Mouse (Mus musculus) G1E (cell line): Measurements from ENCODE around the gene Lsr. TPM values are rescaled to one million over a fixed set of nuclear protein-coding genes. Genes with fewer than 3 reads are reported as not detected.

Source experiments
- ATAC-seq: 2 replicates; pipeline ENCODE4 v1.8.0; 2016; ENCODE audit warnings: mild to moderate bottlenecking; ENCODE audit not compliant: insufficient number of reproducible peaks, poor library complexity, low FRiP score, severe bottlenecking; ENCODE audit errors: extremely low read depth
- DNase-seq: peaks from one replicate; pipeline ENCODE4 v3.0.0; 2012; ENCODE audit warnings: low spot score
- H3K27me3 ChIP-seq: 2 replicates; pipeline ENCODE4 v1.6.1; 2012; ENCODE audit warnings: mild to moderate bottlenecking, low read length, inconsistent platforms; ENCODE audit not compliant: insufficient read depth
- H3K36me3 ChIP-seq: replicated peaks from 2 replicates; pipeline ENCODE3; 2012; ENCODE audit warnings: mild to moderate bottlenecking, inconsistent platforms
- H3K4me1 ChIP-seq: 2 replicates; pipeline ENCODE4 v1.6.1; 2012; ENCODE audit warnings: low read depth, low read length, inconsistent platforms, mixed read lengths; ENCODE audit not compliant: insufficient read depth
- H3K4me3 ChIP-seq: 2 replicates; pipeline ENCODE4 v1.5.1; 2012; ENCODE audit warnings: low read depth, mild to moderate bottlenecking, inconsistent platforms, low read length, moderate library complexity, mixed read lengths
- H3K9me3 ChIP-seq: replicated peaks from 2 replicates; pipeline ENCODE4 v1.6.1; 2012; ENCODE audit warnings: inconsistent platforms
- CTCF ChIP-seq: IDR thresholded peaks from 2 replicates; pipeline ENCODE4 v1.5.1; 2012; ENCODE audit warnings: low read depth, low read length, inconsistent platforms, mixed read lengths
- GATA1 ChIP-seq: IDR thresholded peaks from 2 replicates; pipeline ENCODE4 v1.6.1; 2012; ENCODE audit warnings: borderline replicate concordance, low read length, inconsistent platforms, mixed read lengths
- GATA2 ChIP-seq: IDR thresholded peaks from 2 replicates; pipeline ENCODE4 v1.6.1; 2012; ENCODE audit warnings: low read depth, low read length, inconsistent platforms, borderline replicate concordance
- POLR2AphosphoS5 ChIP-seq: IDR thresholded peaks from 2 replicates; pipeline ENCODE4 v1.6.1; 2012; ENCODE audit warnings: low read depth, low read length, inconsistent platforms; ENCODE audit not compliant: insufficient replicate concordance
- TAL1 ChIP-seq: conservative IDR thresholded peaks from 2 replicates; pipeline ENCODE4 v1.6.1; 2012; ENCODE audit warnings: low read depth, low read length, inconsistent platforms, mixed read lengths
- polyA plus RNA-seq: library from polyadenylated mRNA; stranded (reverse); fragments of >175 nt; gene quantifications from 2 replicates; pipeline ENCODE4 v1.2.3, GENCODE M21; 2012
- total RNA-seq, 2 experiments: library from RNA; stranded (forward) in 1 of 2; stranded (reverse) in 1 of 2; fragments of 200-1000 nt in 1 of 2; fragments of >200 nt in 1 of 2; fragmentation: Nextera tagmentation in 1 of 2; gene quantifications; 2 replicates each; pipeline ENCODE4 v1.2.3; 2014 to 2017

The Lsr gene
- total and polyA plus RNA-seq, 3 experiments: 0.11 TPM; not detected in 2

DNA sequence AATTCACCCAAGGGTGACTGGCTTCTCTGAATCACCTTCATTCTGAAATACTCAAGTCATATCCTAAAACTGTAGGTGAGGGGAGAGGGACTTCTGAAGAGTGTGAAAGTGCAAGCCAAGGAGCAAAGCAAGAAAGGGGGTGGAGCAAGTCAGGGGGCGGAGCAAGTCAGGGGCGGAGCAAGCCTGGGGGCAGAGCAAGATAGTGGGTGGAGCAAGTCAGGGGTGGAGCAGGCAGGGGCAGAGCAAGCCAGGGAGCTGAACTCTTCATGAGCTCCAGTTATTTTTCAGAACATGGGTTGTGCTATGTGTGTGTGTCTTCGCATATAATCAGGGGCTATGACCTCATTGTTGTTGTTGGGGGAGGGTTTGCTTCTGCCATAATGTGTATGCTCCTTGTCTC, 53.0 kb downstream of the Lsr start:
- H3K36me3 ChIP-seq: no peaks in the 10 kb centered on the region
- H3K4me3 ChIP-seq: no peak overlapping the region
- TF ChIP-seq CTCF (no peak), GATA1 (no peak), POLR2AphosphoS5 (no peak), TAL1 (no peak)
- no peak for DNase-seq
- ATAC-seq: peak; percentile 34
- no peaks in the 10 kb centered on the region for H3K9me3 ChIP-seq
- peaks cover 4% of the 10 kb centered on the region; the same call in 1 of the 2 replicates for H3K27me3 ChIP-seq
- H3K4me1 ChIP-seq: 0 out of 2 replicates have a peak, but pooled peaks cover 3% of the 10 kb centered on the region

- Histone ChIP-seq H3K9me3 (no peaks in the 10 kb centered on the region), H3K27me3 (peaks cover 4% of the 10 kb centered on the region; the same call in 1 of the 2 replicates), H3K4me1 (0 out of 2 replicates have a peak, but pooled peaks cover 3% of the 10 kb centered on the region), H3K36me3 (no peaks in the 10 kb centered on the region), H3K4me3 (no peak overlapping the region)
- DNase-seq (no peak), ATAC-seq (no peak)
- TF ChIP-seq CTCF (no peak), GATA1 (no peak), TAL1 (no peak), POLR2AphosphoS5 (no peak), GATA2 (no peak)
Measured at GRCm38 (mm10) chr7:30917219-30917618, 56.0 kb downstream of the Lsr start.

DNA sequence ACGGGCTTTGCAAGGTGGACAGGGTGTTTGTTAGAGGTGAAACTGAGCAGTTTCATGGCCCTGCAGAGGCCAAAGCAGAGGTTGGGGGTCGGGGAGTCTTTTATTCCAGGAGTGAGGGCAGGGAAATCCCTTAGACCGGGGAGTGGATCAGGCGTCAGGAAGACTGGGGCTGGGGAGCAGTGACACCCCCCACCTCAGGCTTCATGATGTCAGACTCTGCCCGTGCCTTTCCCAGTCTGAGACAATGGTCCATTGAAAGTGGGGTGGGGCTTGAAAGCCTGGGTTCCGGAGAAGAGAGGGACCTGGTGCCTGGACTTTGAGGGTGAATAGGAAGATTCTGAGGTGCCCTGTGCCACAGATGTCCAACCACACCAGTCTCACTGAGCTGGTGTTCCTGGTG, 56.6 kb downstream of the Lsr start:
- no peaks in the 10 kb centered on the region for H3K9me3 ChIP-seq
- ATAC-seq (no peak), DNase-seq (no peak)
- no peaks in the 10 kb centered on the region for H3K36me3 ChIP-seq
- no peak overlapping the region for H3K4me3 ChIP-seq
- H3K4me1 ChIP-seq: 0 out of 2 replicates have a peak, but pooled peaks cover 3% of the 10 kb centered on the region
- H3K27me3 ChIP-seq: peaks cover 4% of the 10 kb centered on the region; the same call in 1 of the 2 replicates
- TF ChIP-seq GATA2 (no peak), CTCF (no peak), GATA1 (no peak), POLR2AphosphoS5 (no peak), TAL1 (no peak)

DNA sequence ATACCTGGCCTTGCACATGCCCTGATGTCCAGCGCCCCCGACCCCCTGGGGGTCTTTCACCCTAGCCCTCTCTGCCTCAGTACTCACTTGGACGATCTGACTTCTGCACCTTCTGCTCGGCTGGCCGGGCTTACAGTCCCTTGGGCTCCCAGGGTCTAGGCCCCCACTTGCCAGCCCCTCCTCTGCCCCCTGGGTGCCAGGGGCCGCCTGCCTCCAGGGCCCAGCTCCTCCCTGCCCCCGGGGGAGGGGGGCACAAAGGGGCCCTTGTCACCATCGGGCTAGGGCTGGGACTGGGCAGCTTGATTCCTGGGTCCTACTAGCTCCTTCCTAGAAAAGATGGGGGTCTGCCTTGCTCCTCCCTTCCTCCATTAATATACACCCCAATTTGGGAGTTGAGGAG, 58.5 kb downstream of the Lsr start, which contains the start of gene Mag:
Mag (minus strand) TSS at position 142 of the 400 bp plus-strand sequence.
- no peak within 1 kb of the TSS for H3K4me3 ChIP-seq
- no peak for TF ChIP-seq GATA2
- TF ChIP-seq POLR2AphosphoS5: no peak
- TF ChIP-seq TAL1: no peak
- TF ChIP-seq GATA1: no peak
- TF ChIP-seq CTCF: no peak
- DNase-seq (no peak), ATAC-seq (no peak)
- no peaks in the 10 kb centered on the region for H3K36me3 ChIP-seq
- H3K4me1 ChIP-seq: no peaks in the 10 kb centered on the region
- peaks cover 4% of the 10 kb centered on the region; the same call in 1 of the 2 replicates for H3K27me3 ChIP-seq
- H3K9me3 ChIP-seq: no peaks in the 10 kb centered on the region

GRCm38 (mm10) chr7:30909773-30910172, 63.5 kb downstream of the Lsr start:
- no peak for ATAC-seq
- Histone ChIP-seq H3K36me3 (no peaks in the 10 kb centered on the region), H3K9me3 (no peaks in the 10 kb centered on the region), H3K4me3 (no peak overlapping the region), H3K27me3 (no peaks in the 10 kb centered on the region), H3K4me1 (no peaks in the 10 kb centered on the region)
- no peak for DNase-seq
- TF ChIP-seq GATA1: no peak
- no peak for TF ChIP-seq GATA2
- TF ChIP-seq POLR2AphosphoS5: no peak
- TF ChIP-seq TAL1: no peak
- TF ChIP-seq CTCF: no peak

GRCm38 (mm10) chr7:30908992-30909431, 64.3 kb downstream of the Lsr start:
- Histone ChIP-seq H3K36me3 (no peaks in the 10 kb centered on the region), H3K27me3 (no peaks in the 10 kb centered on the region), H3K4me3 (no peak overlapping the region), H3K4me1 (no peaks in the 10 kb centered on the region), H3K9me3 (no peaks in the 10 kb centered on the region)
- ATAC-seq (no peak), DNase-seq (no peak)
- TF ChIP-seq GATA1 (no peak), POLR2AphosphoS5 (no peak), TAL1 (no peak), CTCF (no peak), GATA2 (no peak)
